Mouse (Mus musculus) midbrain, embryonic 16.5 days (tissue): ENCODE data around the gene Nsrp1. TPM values are rescaled to one million over a fixed set of nuclear protein-coding genes. Genes with fewer than 3 reads are reported as not detected.

Experiments
- ATAC-seq: fragments of 200-750 bp; cut with Nextera tagmentation; 2 replicates; pipeline ENCODE4 v1.8.0; 2017; ENCODE audit warnings: moderate TSS enrichment
- H3K27ac ChIP-seq: fragments of 300-500 bp; sonication (generic); 2 replicates; pipeline ENCODE4 v1.5.1; 2014; ENCODE audit warnings: mild to moderate bottlenecking, low read length, mixed read lengths
- H3K27me3 ChIP-seq: fragments of 300-500 bp; sonication (generic); 2 replicates; pipeline ENCODE4 v1.6.1; 2014; ENCODE audit warnings: low read depth, low read length, mixed read lengths; ENCODE audit not compliant: control insufficient read depth, insufficient read depth
- H3K36me3 ChIP-seq: fragments of 300-500 bp; sonication (generic); 2 replicates; pipeline ENCODE4 v1.6.1; 2014; ENCODE audit warnings: mild to moderate bottlenecking, low read length, moderate library complexity, mixed read lengths; ENCODE audit not compliant: control insufficient read depth, insufficient read depth
- H3K4me1 ChIP-seq: fragments of 300-500 bp; sonication (generic); 2 replicates; pipeline ENCODE4 v1.6.1; 2014; ENCODE audit warnings: mild to moderate bottlenecking, low read length, mixed read lengths; ENCODE audit not compliant: control insufficient read depth, insufficient read depth
- H3K4me2 ChIP-seq: fragments of 300-500 bp; sonication (generic); 2 replicates; pipeline ENCODE4 v1.6.1; 2014; ENCODE audit warnings: mild to moderate bottlenecking, low read length, mixed read lengths
- H3K4me3 ChIP-seq: fragments of 300-500 bp; sonication (generic); 2 replicates; pipeline ENCODE4 v1.5.1; 2014; ENCODE audit warnings: low read depth, mild to moderate bottlenecking, low read length, moderate library complexity, mixed read lengths
- H3K9ac ChIP-seq: fragments of 300-500 bp; sonication (generic); 2 replicates; pipeline ENCODE4 v1.6.1; 2014; ENCODE audit warnings: low read depth, low read length, mixed read lengths
- H3K9me3 ChIP-seq: fragments of 300-500 bp; sonication (generic); replicated peaks from 2 replicates; pipeline ENCODE4 v1.6.1; 2014; ENCODE audit warnings: mild to moderate bottlenecking, low read length, mixed read lengths; ENCODE audit not compliant: control insufficient read depth, poor library complexity, severe bottlenecking
- whole genome bisulfite sequencing: fragments of 180-500 bp; shearing (Covaris S2); extraction: QIAGEN DNeasy Blood & Tissue Kit; methylation state at CpG from one replicate; pipeline ENCODE4 v1.1.7; 2014; 5-methylcytosine and 5-hydroxymethylcytosine counted together
- polyA plus RNA-seq: library from polyadenylated mRNA; unstranded; fragments of >200 nt; fragmentation: Nextera tagmentation; extraction: Ambion mirVana; gene quantifications from 2 replicates; pipeline ENCODE4 v1.2.1, GENCODE M21; 2015

The Nsrp1 gene
- polyA plus RNA-seq, 1 experiment from 2014 or later, result 48.8 TPM

- H3K36me3 ChIP-seq, result no peaks in the 10 kb centered on the region
- WGBS, result 59% methylated on average over 3 of the region's 3 CpGs
- H3K27me3 ChIP-seq, result no peaks in the 10 kb centered on the region
- no peaks in the 10 kb centered on the region for H3K4me1 ChIP-seq
- H3K4me3 ChIP-seq, result no peak overlapping the region
- no peak overlapping the region for H3K9ac ChIP-seq
- no peak for ATAC-seq
- no peak overlapping the region for H3K27ac ChIP-seq
- no peak overlapping the region for H3K4me2 ChIP-seq
- H3K9me3 ChIP-seq, result no peaks in the 10 kb centered on the region
Observed at GRCm38 (mm10) chr11:77026559-77026958, 51.7 kb downstream of the Nsrp1 start.

- H3K9ac ChIP-seq, result no peak overlapping the region
- H3K36me3 ChIP-seq, result no peaks in the 10 kb centered on the region
- no peak overlapping the region for H3K4me3 ChIP-seq
- H3K27me3 ChIP-seq, result no peaks in the 10 kb centered on the region
- H3K4me1 ChIP-seq, result no peaks in the 10 kb centered on the region
- no peaks in the 10 kb centered on the region for H3K9me3 ChIP-seq
- H3K4me2 ChIP-seq, result no peak overlapping the region
- no peak overlapping the region for H3K27ac ChIP-seq
- ATAC-seq, result no peak
- 68% methylated on average over 9 of the region's 9 CpGs for WGBS
Observed at GRCm38 (mm10) chr11:77021749-77022396, 56.4 kb downstream of the Nsrp1 start.

GRCm38 (mm10) chr11:77019539-77019938, 58.7 kb downstream of the Nsrp1 start:
- H3K4me1 ChIP-seq, result no peaks in the 10 kb centered on the region
- WGBS, result 83% methylated on average over 8 of the region's 8 CpGs
- no peaks in the 10 kb centered on the region for H3K36me3 ChIP-seq
- H3K9me3 ChIP-seq, result no peaks in the 10 kb centered on the region
- no peaks in the 10 kb centered on the region for H3K27me3 ChIP-seq
- H3K4me3 ChIP-seq, result no peak overlapping the region
- no peak for ATAC-seq
- no peak overlapping the region for H3K9ac ChIP-seq
- H3K4me2 ChIP-seq, result no peak overlapping the region
- H3K27ac ChIP-seq, result no peak overlapping the region

- no peak for ATAC-seq
- Histone ChIP-seq H3K4me1 (no peaks in the 10 kb centered on the region), H3K9me3 (no peaks in the 10 kb centered on the region), H3K4me3 (no peak overlapping the region), H3K4me2 (no peak overlapping the region), H3K27ac (no peak overlapping the region), H3K27me3 (no peaks in the 10 kb centered on the region), H3K9ac (no peak overlapping the region), H3K36me3 (no peaks in the 10 kb centered on the region)
- WGBS, result 82% methylated on average over 11 of the region's 11 CpGs
Observed at GRCm38 (mm10) chr11:77018046-77018445, 60.2 kb downstream of the Nsrp1 start.

GRCm38 (mm10) chr11:77010762-77011475, 67.3 kb downstream of the Nsrp1 start:
- Histone ChIP-seq H3K36me3 (no peaks in the 10 kb centered on the region), H3K27me3 (no peaks in the 10 kb centered on the region), H3K4me2 (no peak overlapping the region), H3K9me3 (no peaks in the 10 kb centered on the region), H3K4me3 (no peak overlapping the region), H3K27ac (no peak overlapping the region), H3K4me1 (no peaks in the 10 kb centered on the region), H3K9ac (no peak overlapping the region)
- ATAC-seq, result no peak
- WGBS, result 83% methylated on average over 10 of the region's 10 CpGs

GRCm38 (mm10) chr11:77009069-77010025, 68.9 kb downstream of the Nsrp1 start:
- no peak for ATAC-seq
- Histone ChIP-seq H3K9ac (no peak overlapping the region), H3K36me3 (no peaks in the 10 kb centered on the region), H3K9me3 (no peaks in the 10 kb centered on the region), H3K4me3 (no peak overlapping the region), H3K27ac (no peak overlapping the region), H3K4me1 (no peaks in the 10 kb centered on the region), H3K4me2 (no peak overlapping the region), H3K27me3 (no peaks in the 10 kb centered on the region)
- 80% methylated on average over 16 of the region's 16 CpGs for WGBS

- Histone ChIP-seq H3K4me1 (no peaks in the 10 kb centered on the region), H3K27ac (no peak overlapping the region), H3K27me3 (0 out of 2 replicates have a peak, but pooled peaks cover under 1% of the 10 kb centered on the region), H3K4me2 (no peak overlapping the region), H3K4me3 (no peak overlapping the region), H3K9ac (0 out of 2 replicates have a peak overlapping the region, but pooled peaks have one; percentile 6), H3K36me3 (no peaks in the 10 kb centered on the region), H3K9me3 (no peaks in the 10 kb centered on the region)
- WGBS, result 60% methylated on average over 6 of the region's 6 CpGs
- no peak for ATAC-seq
Observed at GRCm38 (mm10) chr11:77006616-77007015, 71.6 kb downstream of the Nsrp1 start.

GRCm38 (mm10) chr11:77005881-77006280, 72.4 kb downstream of the Nsrp1 start:
- H3K4me1 ChIP-seq, result no peaks in the 10 kb centered on the region
- no peaks in the 10 kb centered on the region for H3K36me3 ChIP-seq
- H3K27ac ChIP-seq, result no peak overlapping the region
- H3K4me3 ChIP-seq, result no peak overlapping the region
- ATAC-seq, result no peak
- 76% methylated on average over 4 of the region's 4 CpGs for WGBS
- no peaks in the 10 kb centered on the region for H3K9me3 ChIP-seq
- H3K9ac ChIP-seq, result no peak overlapping the region
- no peak overlapping the region for H3K4me2 ChIP-seq
- H3K27me3 ChIP-seq, result peaks cover 8% of the 10 kb centered on the region
